In the genomic region with DNA sequence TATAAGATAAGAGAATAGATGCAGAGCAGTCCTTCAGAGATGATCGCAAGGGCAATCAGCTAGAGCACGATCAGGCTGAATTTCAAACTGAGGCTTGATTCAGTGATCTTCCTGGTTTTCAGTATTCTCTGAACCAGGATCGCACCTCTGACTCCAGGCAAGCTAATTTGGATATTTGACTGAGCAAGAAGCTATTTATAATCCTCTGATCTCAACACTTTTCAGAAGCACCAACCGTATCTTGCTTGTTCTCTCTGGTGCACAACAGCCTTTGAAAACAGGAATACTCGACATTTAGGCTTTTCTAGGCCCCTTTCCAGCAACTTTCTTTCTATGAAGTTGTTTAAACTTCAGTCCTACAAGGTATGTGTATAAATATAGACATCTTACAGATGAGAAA, we compare ENCODE assay signal across 18 mouse cellular contexts.
A peak's percentile ranks its signal among the peaks of the same experiment; 100 is the strongest.
DNase-seq lines count a peak whose midpoint lies in the region; ATAC-seq and TF ChIP-seq lines count a peak whose summit lies in the region.
"Had no signal": no experiment of that assay in that cellular context is flagged by ENCODE, and none has a peak within 500 bp of the region (broad histone marks: within the 10 kb centered on the region; RNA-seq: fewer than 3 reads in every experiment).

No protein-coding gene starts in this region.

- H3K4me2 ChIP-seq in heart, embryonic 14.5 days (ENCODE audit: low read length), result no peak overlapping the region; the same call in 1 of the 2 replicates
- H3K4me2 ChIP-seq: embryonic facial prominence, embryonic 12.5 days; hindbrain, embryonic 15.5 days had no signal

- TF ChIP-seq CTCF in heart, adult 2 months (IDR thresholded peaks at IDR 0.05), result no peak
- TF ChIP-seq CTCF in left cerebral cortex, adult 2 months (IDR thresholded peaks at IDR 0.05), result no peak

- 51% methylated on average over 5 of the region's 5 CpGs for WGBS in heart, adult 2 months
- 36% methylated on average over 5 of the region's 5 CpGs for WGBS in heart, embryonic 14.5 days
- 67% methylated on average over 5 of the region's 5 CpGs for WGBS in heart, embryonic 10.5 days

- no peaks in the 10 kb centered on the region for H3K9me3 ChIP-seq in heart, embryonic 14.5 days (ENCODE audit: control insufficient read depth, low read length)
- no peaks in the 10 kb centered on the region for H3K9me3 ChIP-seq in heart, embryonic 10.5 days
- H3K9me3 ChIP-seq: embryonic facial prominence, embryonic 12.5 days; hindbrain, embryonic 15.5 days had no signal

- H3K36me3 ChIP-seq in heart, adult 2 months (ENCODE audit: control insufficient read depth, insufficient read depth, low read length), result no peaks in the 10 kb centered on the region
- no peaks in the 10 kb centered on the region for H3K36me3 ChIP-seq in heart, embryonic 14.5 days (ENCODE audit: control insufficient read depth, insufficient read depth, low read length)
- no peaks in the 10 kb centered on the region for H3K36me3 ChIP-seq in heart, embryonic 10.5 days
- H3K36me3 ChIP-seq: embryonic facial prominence, embryonic 12.5 days; hindbrain, embryonic 15.5 days had no signal

- peak; percentile 3 to 17 for DNase-seq in heart, adult 18-20 months
- DNase-seq in heart, adult 2 months, result no peak
- no peak for DNase-seq in heart, embryonic 10.5 days (ENCODE audit: low spot score)
- no peak for DNase-seq in left cerebral cortex, adult 2 months (ENCODE audit: extremely low spot score in 1 of 2, low spot score in 2 of 2)
- no peak for DNase-seq in left cerebral cortex, adult 8-10 months (ENCODE audit: low spot score in 2 of 2)
- DNase-seq in layer of hippocampus, postnatal 25 days (ENCODE audit: extremely low spot score in 1 of 2, low spot score in 1 of 2), result no peak
- DNase-seq: adrenal gland, postnatal 10 days; cerebellum, adult 11-12 months; cerebellum, adult 9-10 months; cerebellum, postnatal 25 days; gastrocnemius, adult 2 months; gastrocnemius, postnatal 25 days; kidney, adult 2 months had no signal

- intact Hi-C loops in heart, adult 2 months (cut with DNase I), result no loop called here
- intact Hi-C loops in left cerebral cortex, adult 2 months (cut with DNase I), result no loop called here

- H3K27me3 ChIP-seq in heart, adult 2 months (ENCODE audit: control insufficient read depth, insufficient read depth, low read length), result no peaks in the 10 kb centered on the region
- H3K27me3 ChIP-seq in heart, embryonic 14.5 days (ENCODE audit: control insufficient read depth, insufficient read depth, low read length), result no peaks in the 10 kb centered on the region
- H3K27me3 ChIP-seq in heart, embryonic 10.5 days (ENCODE audit: insufficient read depth, poor library complexity, severe bottlenecking), result no peaks in the 10 kb centered on the region
- H3K27me3 ChIP-seq: embryonic facial prominence, embryonic 12.5 days; hindbrain, embryonic 15.5 days had no signal

- no peaks in the 10 kb centered on the region for H3K4me1 ChIP-seq in heart, adult 2 months (ENCODE audit: control insufficient read depth, insufficient read depth, low read length)
- H3K4me1 ChIP-seq in heart, embryonic 14.5 days (ENCODE audit: control insufficient read depth in 2 of 2, insufficient read depth in 2 of 2, low read length in 2 of 2), result peaks cover 2 to 10% of the 10 kb centered on the region in 2 experiments; a peak in 3 of 4 replicates
- no peaks in the 10 kb centered on the region for H3K4me1 ChIP-seq in heart, embryonic 10.5 days
- H3K4me1 ChIP-seq: embryonic facial prominence, embryonic 12.5 days; hindbrain, embryonic 15.5 days had no signal

- no peak overlapping the region for H3K4me3 ChIP-seq in heart, adult 2 months
- no peak overlapping the region for H3K4me3 ChIP-seq in heart, embryonic 14.5 days (ENCODE audit: control insufficient read depth in 1 of 2, insufficient read depth in 1 of 2, low read depth in 1 of 2, low read length in 2 of 2)
- H3K4me3 ChIP-seq in heart, embryonic 10.5 days, result no peak overlapping the region
- no peak overlapping the region for H3K4me3 ChIP-seq in left cerebral cortex, adult 2 months
- H3K4me3 ChIP-seq: embryonic facial prominence, embryonic 12.5 days; gastrocnemius, adult 2 months; hindbrain, embryonic 15.5 days had no signal

- H3K27ac ChIP-seq in heart, adult 2 months, result no peak overlapping the region; the same call in 1 of the 2 replicates
- H3K27ac ChIP-seq in heart, embryonic 14.5 days (replicated peaks in 1 of 2; ENCODE audit: control insufficient read depth in 1 of 2, insufficient read depth in 1 of 2, low read depth in 2 of 2, low read length in 2 of 2), result peak overlapping the region; percentile 55 to 59
- no peak overlapping the region for H3K27ac ChIP-seq in heart, embryonic 10.5 days
- 0 out of 2 replicates have a peak overlapping the region, but pooled peaks have one; percentile 15 for H3K27ac ChIP-seq in left cerebral cortex, adult 2 months
- H3K27ac ChIP-seq: embryonic facial prominence, embryonic 12.5 days; gastrocnemius, adult 2 months; hindbrain, embryonic 15.5 days had no signal

- H3K9ac ChIP-seq in heart, adult 2 months (ENCODE audit: low read depth, low read length), result no peak overlapping the region
- peak overlapping the region; percentile 41; the same call in 1 of the 2 replicates for H3K9ac ChIP-seq in heart, embryonic 14.5 days (ENCODE audit: low read length)
- H3K9ac ChIP-seq: embryonic facial prominence, embryonic 12.5 days; hindbrain, embryonic 15.5 days had no signal

- TF ChIP-seq EP300 in heart, adult 2 months (IDR thresholded peaks at IDR 0.05; ENCODE audit: insufficient read depth, low read depth, low read length), result no peak

- no peaks in the 10 kb centered on the region for H3K79me2 ChIP-seq in heart, adult 2 months (replicated peaks; ENCODE audit: control insufficient read depth, insufficient read depth, low read length)

- TF ChIP-seq POLR2A in heart, adult 2 months (IDR thresholded peaks at IDR 0.05; ENCODE audit: insufficient read depth, low read depth, low read length), result no peak

- no peak for ATAC-seq in heart, embryonic 14.5 days (ENCODE audit: insufficient number of reproducible peaks, insufficient read depth, low FRiP score, low read depth)
- ATAC-seq: forebrain, embryonic 16.5 days; intestine, embryonic 16.5 days had no signal

Comparison
In these comparisons a context has a peak if more than half of its experiments do, and no peak if none do; other contexts are left out.
1. DNase-seq: peak in heart, adult 18-20 months (2 of 2); none in heart, adult 2 months (0 of 2), heart, embryonic 10.5 days (single experiment), left cerebral cortex, adult 2 months (0 of 2), left cerebral cortex, adult 8-10 months (0 of 2) and layer of hippocampus, postnatal 25 days (0 of 2).
2. H3K27ac ChIP-seq: peak in heart, embryonic 14.5 days (2 of 2) and left cerebral cortex, adult 2 months (single experiment); none in heart, adult 2 months (single experiment) and heart, embryonic 10.5 days (single experiment).